Mouse (Mus musculus) megakaryocyte, adult 5-6 weeks (primary cell): ENCODE results near the gene Gcnt7. TPM values are rescaled to one million over a fixed set of nuclear protein-coding genes. Genes with fewer than 3 reads are reported as not detected.

ENCODE experiments used
- ATAC-seq: 2 replicates; pipeline ENCODE4 v1.8.0; 2016; ENCODE audit warnings: mild to moderate bottlenecking, inconsistent platforms; ENCODE audit not compliant: poor library complexity, severe bottlenecking
- total RNA-seq, 2 experiments: library from RNA; stranded (forward) in 1 of 2; stranded (reverse) in 1 of 2; fragments of 153-499, 151-499 nt in 1 of 2; fragments of 221-1000, 200-1000 nt in 1 of 2; gene quantifications; 2 replicates each; pipeline versions ENCODE4 v1.2.3 to v1.2.4; 2015 to 2017

Gcnt7 gene
- not detected in 2 replicates for total RNA-seq (2015)
- total RNA-seq (2017): not detected in 2 replicates

GRCm38 (mm10) chr2:172458496-172458895 is at the start of gene Gcnt7:
Gene Gcnt7 (minus strand): TSS chr2:172458596.
- ATAC-seq: no peak

- no peak for ATAC-seq
These were observed 47.7 kb upstream of the Gcnt7 start for GRCm38 (mm10) chr2:172506121-172506520.

- no peak for ATAC-seq
These were observed 43.8 kb upstream of the Gcnt7 start for GRCm38 (mm10) chr2:172502168-172502567.

GRCm38 (mm10) chr2:172501341-172501740 is 42.9 kb upstream of the Gcnt7 start:
- peak; percentile 80 for ATAC-seq

- no peak for ATAC-seq
These were observed 42.4 kb upstream of the Gcnt7 start for GRCm38 (mm10) chr2:172500752-172501316.

DNA sequence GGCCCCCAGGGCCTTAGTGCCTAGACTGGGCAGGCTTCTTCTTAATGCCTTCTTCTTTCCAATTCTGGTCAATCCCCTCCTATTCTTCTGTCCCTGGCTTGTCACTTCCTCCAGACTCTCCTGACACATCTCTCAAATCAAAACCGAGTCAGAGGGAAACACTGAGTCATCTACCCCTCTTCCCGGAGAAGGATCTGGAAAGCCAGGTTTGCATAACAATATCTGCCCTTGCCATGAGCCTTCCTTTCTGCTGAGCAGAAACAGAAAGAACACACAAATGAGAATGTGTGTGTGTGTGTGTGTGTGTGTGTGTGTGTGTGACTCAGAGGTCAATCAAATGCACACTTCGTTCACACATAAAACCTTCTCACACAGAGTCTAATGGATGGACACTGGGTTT is 40.4 kb upstream of the Gcnt7 start:
- ATAC-seq: no peak

DNA sequence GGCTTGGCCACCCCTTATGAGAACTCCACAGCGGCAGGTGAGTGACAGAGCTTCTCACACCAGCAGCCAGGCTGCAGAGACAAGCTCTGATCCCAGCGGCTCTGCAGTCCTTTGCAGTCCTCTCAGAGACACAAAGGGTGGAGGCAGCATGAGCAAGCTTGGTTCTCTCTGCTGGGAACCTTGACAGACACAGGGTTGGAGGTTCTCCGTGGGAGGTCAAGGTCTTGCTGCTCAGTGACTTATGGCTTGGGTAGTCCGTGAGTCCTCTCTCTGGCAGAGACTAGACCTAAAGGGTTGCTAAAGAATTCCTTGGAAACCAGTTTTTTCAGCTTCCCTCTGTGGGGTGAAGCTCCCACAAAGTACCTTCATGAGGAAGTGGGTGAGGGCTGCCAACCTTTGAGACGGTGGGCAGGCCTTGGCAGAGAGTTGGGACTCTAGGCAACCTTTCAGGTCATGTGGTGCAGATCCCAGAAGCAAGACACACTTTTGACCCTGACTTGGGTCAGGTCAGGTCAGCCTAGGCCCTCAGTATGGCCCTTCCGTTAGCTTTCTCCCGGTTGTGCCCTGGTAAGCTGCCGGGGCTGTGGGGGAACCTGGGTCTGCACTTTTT is 38.4 kb upstream of the Gcnt7 start:
- no peak for ATAC-seq

GRCm38 (mm10) chr2:172484696-172485370 is 26.4 kb upstream of the Gcnt7 start:
- no peak for ATAC-seq

GRCm38 (mm10) chr2:172483766-172484413 is 25.5 kb upstream of the Gcnt7 start:
- no peak for ATAC-seq

GRCm38 (mm10) chr2:172481654-172482385 is 23.4 kb upstream of the Gcnt7 start:
- ATAC-seq: no peak

DNA sequence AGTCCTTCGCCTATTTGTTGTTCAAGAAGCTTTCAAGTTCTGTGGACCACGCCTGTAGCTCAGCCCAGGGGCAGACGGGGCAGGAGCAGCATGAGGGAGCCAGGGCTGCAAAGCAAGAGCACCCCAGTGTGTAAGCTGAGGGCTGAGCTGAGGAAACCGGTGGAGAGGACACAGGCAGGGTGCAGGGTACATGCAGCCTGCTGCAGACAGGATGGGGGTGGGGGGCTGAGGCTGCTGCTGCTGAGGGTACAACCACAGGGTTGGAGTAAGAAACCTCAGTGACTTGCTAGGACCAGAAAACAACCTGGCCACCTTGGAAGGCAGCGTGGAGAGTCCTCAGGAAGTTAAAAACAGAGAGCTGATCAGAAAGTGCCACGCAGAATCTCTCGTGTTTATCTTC is 21.9 kb upstream of the Gcnt7 start:
- ATAC-seq: no peak

GRCm38 (mm10) chr2:172477860-172478259 is 19.5 kb upstream of the Gcnt7 start:
- ATAC-seq: peak; percentile 68

- no peak for ATAC-seq
These were observed 19.0 kb upstream of the Gcnt7 start for GRCm38 (mm10) chr2:172477350-172477749.

DNA sequence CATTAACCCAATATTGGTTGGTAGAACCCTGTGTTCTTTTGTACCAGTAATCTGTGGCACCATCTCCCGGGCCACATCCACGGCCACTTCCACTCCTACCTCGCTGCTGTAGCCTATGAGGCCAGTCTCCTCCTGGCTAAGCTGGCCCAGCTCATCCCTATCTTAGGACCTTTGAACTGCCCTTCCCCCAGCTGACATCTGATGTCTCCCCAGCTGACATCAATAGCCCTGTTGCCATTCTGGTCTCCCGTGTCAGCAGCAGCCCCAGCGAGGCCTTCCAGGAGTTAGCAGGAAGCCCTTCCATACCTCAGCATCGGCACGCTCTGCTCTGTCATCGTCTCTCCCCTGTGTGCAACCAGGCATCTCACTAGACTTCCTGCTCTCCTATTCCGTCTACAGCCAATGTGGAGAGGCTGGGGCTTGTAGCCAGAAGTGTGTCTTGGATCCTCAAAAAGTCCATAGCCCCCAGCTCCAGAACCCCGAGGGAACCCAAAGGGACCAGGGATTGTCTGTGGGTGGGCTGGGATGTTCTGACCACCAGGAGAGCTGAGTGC is 18.4 kb upstream of the Gcnt7 start:
- ATAC-seq: no peak

DNA sequence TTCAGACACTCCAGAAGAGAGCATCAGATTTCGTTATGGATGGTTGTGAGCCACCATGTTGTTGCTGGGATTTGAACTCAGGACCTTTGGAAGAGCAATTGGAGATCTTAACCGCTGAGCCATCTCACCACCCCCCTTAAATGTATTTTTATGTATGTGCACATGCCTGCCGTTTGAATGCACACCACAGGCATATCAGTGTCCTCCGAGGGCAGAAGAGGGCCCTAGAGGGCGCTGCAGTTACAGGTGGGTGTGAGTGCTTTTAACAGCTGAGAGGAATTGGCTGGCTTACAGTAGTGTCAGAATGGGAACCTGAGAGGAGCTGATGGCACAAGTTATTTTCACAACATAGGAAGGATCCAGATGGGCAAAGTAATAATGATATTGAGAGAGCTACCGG is 16.6 kb upstream of the Gcnt7 start:
- ATAC-seq: peak; percentile 38; the same call in 1 of the 2 replicates

- ATAC-seq: no peak
These were observed 15.2 kb upstream of the Gcnt7 start for GRCm38 (mm10) chr2:172473591-172473990.

DNA sequence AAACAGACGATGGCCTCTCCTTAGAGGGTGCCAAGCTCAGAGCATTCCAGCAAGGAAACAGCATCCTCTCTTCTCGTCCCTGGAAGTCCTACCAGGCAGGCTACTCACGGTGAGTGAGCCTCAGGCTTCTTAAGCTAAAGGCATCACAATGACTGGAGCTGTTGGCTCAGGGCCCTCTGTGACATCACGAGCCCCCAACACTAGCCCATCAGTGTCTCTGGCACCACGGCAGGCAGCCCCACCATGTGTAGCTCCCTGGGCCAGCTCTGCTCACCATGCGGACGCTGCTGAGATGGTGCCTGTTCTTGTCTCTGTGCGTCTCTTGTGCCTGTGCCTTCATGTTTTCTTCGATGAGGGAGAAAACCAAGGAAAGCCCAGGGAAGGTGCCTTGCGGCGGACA is 13.9 kb upstream of the Gcnt7 start, which contains the start of gene Fam209:
Fam209 (plus strand) TSS at position 203 of the 400 bp plus-strand sequence.
- no peak for ATAC-seq

DNA sequence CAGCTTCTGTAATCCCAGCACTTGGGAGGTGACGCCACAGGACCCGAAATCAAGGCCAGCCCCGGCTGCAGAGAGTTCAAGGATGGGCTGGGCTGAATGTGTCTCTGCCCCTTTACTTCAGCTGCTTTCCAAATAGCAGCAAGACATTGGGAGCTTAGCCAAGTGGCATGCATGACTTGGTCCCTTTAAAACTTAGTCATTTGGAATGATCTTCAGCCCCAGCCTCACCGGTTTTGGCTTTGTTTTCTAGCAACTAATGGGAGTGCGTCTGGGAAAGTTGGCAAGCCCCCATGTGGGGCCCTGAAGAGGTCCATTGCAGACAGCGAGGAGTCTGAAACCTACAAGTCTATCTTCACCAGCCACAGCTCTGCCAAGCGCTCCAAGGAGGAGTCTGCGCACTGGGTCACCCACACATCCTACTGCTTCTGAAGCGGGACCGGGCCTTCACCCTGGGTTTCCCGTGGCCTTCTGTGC is 10.0 kb upstream of the Gcnt7 start:
- no peak for ATAC-seq

DNA sequence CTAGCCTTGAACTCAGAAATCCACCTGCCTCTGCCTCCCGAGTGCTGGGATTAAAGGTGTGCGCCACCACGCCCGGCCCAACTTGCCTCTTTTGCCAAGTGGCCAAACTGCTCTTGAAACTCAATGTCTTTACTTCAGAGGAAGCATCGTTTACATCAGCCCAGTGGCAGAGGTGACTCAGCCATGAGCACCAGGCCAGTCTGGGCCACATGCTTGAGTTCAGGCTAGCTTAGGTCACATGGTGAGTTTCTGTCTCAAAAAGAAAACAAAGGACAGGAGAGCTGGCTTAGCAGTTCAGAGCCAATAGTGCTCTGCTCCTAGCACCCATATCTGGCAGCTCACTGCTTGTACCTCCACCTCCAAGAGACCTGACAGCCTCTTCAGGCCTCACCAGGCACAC is 8.8 kb upstream of the Gcnt7 start:
- ATAC-seq: no peak

DNA sequence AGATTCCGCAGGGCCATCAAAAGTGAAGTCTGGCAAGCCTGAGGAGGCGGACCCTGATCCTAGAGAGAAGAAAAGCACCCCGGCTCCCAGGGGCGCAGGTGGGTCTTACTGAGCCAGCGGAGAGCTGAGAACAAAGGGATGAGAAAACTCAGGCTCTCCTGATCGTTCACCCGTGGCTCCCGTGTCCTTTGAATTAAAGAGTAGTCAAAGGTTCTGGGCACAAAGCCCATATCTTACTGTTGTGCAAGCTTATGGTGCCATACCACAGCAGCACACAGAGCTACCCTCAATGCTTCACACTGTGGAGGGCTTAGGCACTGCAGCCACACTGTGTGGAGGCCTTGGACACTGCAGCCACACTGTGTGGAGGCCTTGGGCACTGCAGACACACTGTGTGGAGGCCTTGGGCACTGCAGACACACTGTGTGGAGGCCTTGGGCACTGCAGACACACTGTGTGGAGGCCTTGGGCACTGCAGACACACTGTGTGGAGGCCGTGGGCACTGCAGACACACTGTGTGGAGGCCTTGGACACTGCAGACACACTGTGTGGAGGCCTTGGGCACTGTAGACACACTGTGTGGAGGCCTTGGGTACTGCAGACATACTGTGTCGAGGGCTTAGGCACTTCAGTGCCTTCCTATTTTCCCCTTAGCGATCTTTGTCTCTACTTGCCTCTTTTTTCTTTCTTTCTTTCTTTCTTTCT is 8.2 kb upstream of the Gcnt7 start:
- no peak for ATAC-seq
